Mouse (Mus musculus) liver, embryonic 14.5 days (tissue): ENCODE data around the gene Shcbp1.

Experiments used
- CTCF ChIP-seq: IDR thresholded peaks from 2 replicates; pipeline ENCODE4 v1.5.1; 2016; ENCODE audit warnings: antibody characterized with exemption, low read depth, control low read depth
- EP300 ChIP-seq: IDR thresholded peaks from 2 replicates; pipeline ENCODE4 v1.6.1; 2016; ENCODE audit warnings: antibody characterized with exemption, low read depth

GRCm38 (mm10) chr8:4764751-4765150 is 14.6 kb downstream of the Shcbp1 start:
- TF ChIP-seq EP300: no peak
- no peak for TF ChIP-seq CTCF
